Mouse (Mus musculus) limb, embryonic 10.5 days (tissue): ENCODE data around the gene Shisa6. TPM values are rescaled to one million over a fixed set of nuclear protein-coding genes. Genes with fewer than 3 reads are reported as not detected.
"Not testable (repeated sequence)": the region's sequence is repeated elsewhere in the genome, so short reads cannot be mapped to it uniquely, and the experiment has no call there.

Source experiments
- DNase-seq: peaks from one replicate; pipeline ENCODE4 v3.0.0-alpha.2; 2017; ENCODE audit warnings: low spot score
- H3K27ac ChIP-seq: fragments of 300-500 bp; sonication (generic); 2 replicates; pipeline ENCODE4 v1.5.1; 2016; ENCODE audit warnings: mild to moderate bottlenecking
- H3K27me3 ChIP-seq: fragments of 300-500 bp; sonication (generic); 2 replicates; pipeline ENCODE4 v1.6.1; 2016; ENCODE audit warnings: low read depth, mild to moderate bottlenecking; ENCODE audit not compliant: poor library complexity, severe bottlenecking
- H3K36me3 ChIP-seq: fragments of 300-500 bp; sonication (generic); 2 replicates; pipeline ENCODE4 v1.6.1; 2016; ENCODE audit warnings: mild to moderate bottlenecking, moderate library complexity
- H3K4me1 ChIP-seq: fragments of 300-500 bp; sonication (generic); 2 replicates; pipeline ENCODE4 v1.6.1; 2016
- H3K4me3 ChIP-seq: fragments of 300-500 bp; sonication (generic); 2 replicates; pipeline ENCODE4 v1.5.1; 2016; ENCODE audit warnings: mild to moderate bottlenecking, moderate library complexity
- H3K9me3 ChIP-seq: fragments of 300-500 bp; sonication (generic); replicated peaks from 2 replicates; pipeline ENCODE4 v1.6.1; 2016; ENCODE audit warnings: mild to moderate bottlenecking
- WGBS: fragments of 180-500 bp; shearing (Covaris S2); methylation state at CpG from one replicate; pipeline ENCODE4 v1.1.7; 2016; 5-methylcytosine and 5-hydroxymethylcytosine counted together
- polyA plus RNA-seq: library from polyadenylated mRNA; unstranded; fragments of >200 nt; fragmentation: Nextera tagmentation; extraction: Ambion mirVana; gene quantifications from 2 replicates; pipeline ENCODE4 v1.2.1, GENCODE M21; 2016

The Shisa6 gene
- polyA plus RNA-seq, 1 experiment from 2014 or later, result 0.26 TPM

GRCm38 (mm10) chr11:66418216-66418615 is 107.5 kb downstream of the Shisa6 start:
- H3K27me3 ChIP-seq, result no peaks in the 10 kb centered on the region
- 88% methylated on average over 3 of the region's 3 CpGs for WGBS
- H3K27ac ChIP-seq, result no peak overlapping the region
- no peaks in the 10 kb centered on the region for H3K36me3 ChIP-seq
- H3K4me3 ChIP-seq, result no peak overlapping the region
- no peaks in the 10 kb centered on the region; the same call in 1 of the 2 replicates for H3K9me3 ChIP-seq
- H3K4me1 ChIP-seq, result no peaks in the 10 kb centered on the region; the same call in 1 of the 2 replicates
- no peak for DNase-seq

- WGBS, result 88% methylated on average over 6 of the region's 6 CpGs
- H3K9me3 ChIP-seq, H3K27me3 ChIP-seq, DNase-seq, H3K36me3 ChIP-seq, H3K27ac ChIP-seq, H3K4me1 ChIP-seq, H3K4me3 ChIP-seq: not testable (repeated sequence)
Observed at GRCm38 (mm10) chr11:66408721-66409120, 117.0 kb downstream of the Shisa6 start.

- no peaks in the 10 kb centered on the region for H3K36me3 ChIP-seq
- no peak for DNase-seq
- 60% methylated on average over 7 of the region's 7 CpGs for WGBS
- no peaks in the 10 kb centered on the region for H3K4me1 ChIP-seq
- no peak overlapping the region for H3K4me3 ChIP-seq
- H3K27me3 ChIP-seq, result no peaks in the 10 kb centered on the region
- no peak overlapping the region for H3K27ac ChIP-seq
- no peaks in the 10 kb centered on the region for H3K9me3 ChIP-seq
Observed at GRCm38 (mm10) chr11:66400036-66400435, 125.7 kb downstream of the Shisa6 start.

GRCm38 (mm10) chr11:66387561-66387960 is 138.2 kb downstream of the Shisa6 start:
- Histone ChIP-seq H3K4me3 (no peak overlapping the region), H3K36me3 (no peaks in the 10 kb centered on the region), H3K9me3 (no peaks in the 10 kb centered on the region), H3K4me1 (peaks cover 5% of the 10 kb centered on the region; the same call in 1 of the 2 replicates), H3K27ac (no peak overlapping the region), H3K27me3 (no peaks in the 10 kb centered on the region)
- WGBS, result 80% methylated on average over 3 of the region's 3 CpGs
- no peak for DNase-seq

- Histone ChIP-seq H3K9me3 (no peaks in the 10 kb centered on the region), H3K36me3 (no peaks in the 10 kb centered on the region), H3K27ac (no peak overlapping the region), H3K4me3 (no peak overlapping the region), H3K27me3 (no peaks in the 10 kb centered on the region), H3K4me1 (peaks cover 8% of the 10 kb centered on the region; the same call in 1 of the 2 replicates)
- 82% methylated on average over 3 of the region's 3 CpGs for WGBS
- no peak for DNase-seq
Observed at GRCm38 (mm10) chr11:66371796-66372195, 154.0 kb downstream of the Shisa6 start.

GRCm38 (mm10) chr11:66369764-66370163 is 156.0 kb downstream of the Shisa6 start:
- DNase-seq, result no peak
- 91% methylated on average over 4 of the region's 4 CpGs for WGBS

GRCm38 (mm10) chr11:66366809-66367685 is 158.7 kb downstream of the Shisa6 start:
- Histone ChIP-seq H3K4me3 (no peak overlapping the region), H3K4me1 (peaks cover 9% of the 10 kb centered on the region; the same call in 1 of the 2 replicates), H3K27me3 (no peaks in the 10 kb centered on the region), H3K36me3 (no peaks in the 10 kb centered on the region), H3K9me3 (no peaks in the 10 kb centered on the region), H3K27ac (no peak overlapping the region)
- 68% methylated on average over 8 of the region's 8 CpGs for WGBS
- DNase-seq, result no peak

More at GRCm38 (mm10) chr11:66369764-66370163, 156.0 kb downstream of the Shisa6 start:
- Histone ChIP-seq H3K4me1 (peaks cover 9% of the 10 kb centered on the region; the same call in 1 of the 2 replicates), H3K27me3 (no peaks in the 10 kb centered on the region), H3K27ac (no peak overlapping the region), H3K9me3 (no peaks in the 10 kb centered on the region), H3K4me3 (no peak overlapping the region), H3K36me3 (no peaks in the 10 kb centered on the region)

- 92% methylated on average over 1 of the region's 1 CpGs for WGBS
- no peaks in the 10 kb centered on the region for H3K4me1 ChIP-seq
Observed at GRCm38 (mm10) chr11:66359811-66360210, 166.0 kb downstream of the Shisa6 start.

GRCm38 (mm10) chr11:66344822-66345221 is 180.9 kb downstream of the Shisa6 start:
- H3K4me1 ChIP-seq, result no peaks in the 10 kb centered on the region
- H3K9me3 ChIP-seq, result no peaks in the 10 kb centered on the region
- 76% methylated on average over 3 of the region's 3 CpGs for WGBS
- no peaks in the 10 kb centered on the region for H3K27me3 ChIP-seq
- no peak overlapping the region for H3K27ac ChIP-seq
- no peaks in the 10 kb centered on the region for H3K36me3 ChIP-seq
- DNase-seq, result no peak
- no peak overlapping the region for H3K4me3 ChIP-seq

More at GRCm38 (mm10) chr11:66359811-66360210, 166.0 kb downstream of the Shisa6 start:
- Histone ChIP-seq H3K27me3 (no peaks in the 10 kb centered on the region), H3K4me3 (no peak overlapping the region), H3K36me3 (no peaks in the 10 kb centered on the region), H3K9me3 (no peaks in the 10 kb centered on the region), H3K27ac (no peak overlapping the region)
- DNase-seq, result no peak

- Histone ChIP-seq H3K4me1 (no peaks in the 10 kb centered on the region), H3K4me3 (no peak overlapping the region), H3K36me3 (no peaks in the 10 kb centered on the region), H3K9me3 (no peaks in the 10 kb centered on the region), H3K27me3 (no peaks in the 10 kb centered on the region), H3K27ac (no peak overlapping the region)
- DNase-seq, result no peak
Observed at GRCm38 (mm10) chr11:66336313-66336712, 189.5 kb downstream of the Shisa6 start.

GRCm38 (mm10) chr11:66312764-66313163 is 213.0 kb downstream of the Shisa6 start:
- WGBS, result 89% methylated on average over 7 of the region's 7 CpGs
- DNase-seq, result no peak
- Histone ChIP-seq H3K9me3 (no peaks in the 10 kb centered on the region), H3K27ac (no peak overlapping the region), H3K36me3 (no peaks in the 10 kb centered on the region), H3K4me3 (no peak overlapping the region), H3K4me1 (no peaks in the 10 kb centered on the region), H3K27me3 (no peaks in the 10 kb centered on the region)

GRCm38 (mm10) chr11:66304396-66304795 is 221.4 kb downstream of the Shisa6 start:
- Histone ChIP-seq H3K36me3 (no peaks in the 10 kb centered on the region), H3K27ac (no peak overlapping the region), H3K4me3 (no peak overlapping the region), H3K27me3 (no peaks in the 10 kb centered on the region), H3K9me3 (no peaks in the 10 kb centered on the region), H3K4me1 (no peaks in the 10 kb centered on the region)
- DNase-seq, result no peak
- 79% methylated on average over 1 of the region's 1 CpGs for WGBS

GRCm38 (mm10) chr11:66274707-66275081 is 251.1 kb downstream of the Shisa6 start:
- Histone ChIP-seq H3K4me1 (peaks cover 13% of the 10 kb centered on the region), H3K27ac (no peak overlapping the region), H3K4me3 (no peak overlapping the region), H3K27me3 (no peaks in the 10 kb centered on the region), H3K9me3 (no peaks in the 10 kb centered on the region), H3K36me3 (no peaks in the 10 kb centered on the region)
- no peak for DNase-seq
- 91% methylated on average over 2 of the region's 2 CpGs for WGBS
